Mouse (Mus musculus): Measurements from ENCODE around the gene Cxcr6. TPM values are rescaled to one million over a fixed set of nuclear protein-coding genes. Genes with fewer than 3 reads are reported as not detected.

The Cxcr6 gene
- polyA plus RNA-seq, 1 experiment from 2014 or later: 0.42 TPM

DNA sequence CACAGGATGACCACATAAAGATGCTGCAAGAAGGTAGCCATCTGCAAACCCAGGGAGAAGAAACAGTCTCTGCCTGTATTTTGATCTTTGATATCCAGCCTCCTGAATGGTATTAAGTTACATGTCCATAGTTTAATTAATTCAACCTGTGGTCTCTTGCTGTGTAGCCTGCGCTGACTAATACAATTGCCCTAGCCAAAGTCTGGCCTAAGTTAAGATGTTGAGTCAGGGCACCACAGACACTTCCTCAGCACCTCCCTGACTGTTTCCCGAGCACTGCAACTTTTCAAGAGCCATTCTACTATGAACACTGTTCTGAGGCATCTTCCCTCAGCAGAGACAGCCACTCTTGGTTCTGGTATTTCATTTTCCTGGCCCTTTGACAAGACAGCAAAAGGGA lies 12.3 kb downstream of the Cxcr6 start:
- H3K4me1 ChIP-seq (replicated peaks): 0 out of 2 replicates have a peak, but pooled peaks cover 5% of the 10 kb centered on the region
- no peak overlapping the region for H3K4me2 ChIP-seq
- H3K27me3 ChIP-seq: no peaks in the 10 kb centered on the region
- no peak for ATAC-seq (replicated peaks; ENCODE audit: insufficient number of reproducible peaks, insufficient read depth, low FRiP score, low read depth)
- WGBS: 75% methylated on average over 2 of the region's 2 CpGs
- H3K36me3 ChIP-seq: peaks cover 80% of the 10 kb centered on the region
- H3K4me3 ChIP-seq: no peak overlapping the region
- no peak overlapping the region for H3K9ac ChIP-seq
- no peak overlapping the region for H3K27ac ChIP-seq
- no peaks in the 10 kb centered on the region for H3K9me3 ChIP-seq (replicated peaks)

DNA sequence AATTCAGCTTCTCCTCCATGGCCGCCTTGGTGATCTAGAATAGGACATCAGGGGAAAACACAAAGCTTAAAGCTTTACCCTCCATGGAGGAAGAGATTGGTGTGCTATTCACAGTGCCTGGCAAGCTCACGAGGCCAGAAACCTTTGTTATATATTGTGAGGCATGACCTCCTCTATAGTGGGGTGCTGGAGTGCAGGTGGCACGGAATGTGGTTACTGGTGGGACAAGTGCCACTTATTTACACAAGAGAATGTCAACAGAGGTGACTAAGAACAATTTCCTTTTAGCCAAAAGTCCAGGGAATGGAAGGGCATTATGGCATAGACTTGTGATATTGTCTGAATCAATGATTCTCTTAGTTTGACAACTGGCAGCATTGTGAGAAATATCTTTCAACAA lies 20.4 kb downstream of the Cxcr6 start:
- H3K9me3 ChIP-seq (replicated peaks): no peaks in the 10 kb centered on the region
- ATAC-seq (replicated peaks; ENCODE audit: insufficient number of reproducible peaks, insufficient read depth, low FRiP score, low read depth): no peak
- no peak overlapping the region for H3K4me3 ChIP-seq
- H3K4me1 ChIP-seq (replicated peaks): no peaks in the 10 kb centered on the region
- no peak overlapping the region for H3K4me2 ChIP-seq
- peaks cover 82% of the 10 kb centered on the region for H3K36me3 ChIP-seq
- H3K27ac ChIP-seq: no peak overlapping the region
- 88% methylated on average over 3 of the region's 3 CpGs for WGBS
- no peaks in the 10 kb centered on the region for H3K27me3 ChIP-seq
- no peak overlapping the region for H3K9ac ChIP-seq

DNA sequence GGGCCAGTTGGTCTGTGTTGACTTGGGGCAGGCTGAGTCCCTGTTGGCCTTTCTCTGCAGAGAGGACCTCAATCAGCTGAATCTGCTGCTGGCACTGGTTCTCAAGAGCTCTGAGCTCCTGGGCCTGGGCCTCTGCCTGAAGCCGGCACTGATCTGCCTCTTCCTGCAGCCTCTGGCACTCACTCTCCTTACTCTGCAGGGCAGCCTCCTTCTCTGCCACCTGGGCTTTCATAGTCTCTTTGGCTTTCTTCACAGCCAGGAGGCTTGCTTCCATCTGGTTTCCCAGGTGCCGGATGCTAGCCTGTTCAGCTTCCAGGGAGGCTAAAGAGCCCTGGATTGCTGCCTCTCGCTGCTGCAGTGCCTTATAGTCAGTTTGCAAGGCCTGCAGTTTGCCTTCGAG lies 22.6 kb downstream of the Cxcr6 start:
- Histone ChIP-seq H3K4me3 (no peak overlapping the region), H3K9ac (no peak overlapping the region), H3K27me3 (no peaks in the 10 kb centered on the region), H3K4me2 (no peak overlapping the region), H3K9me3 (replicated peaks) (no peaks in the 10 kb centered on the region), H3K4me1 (replicated peaks) (no peaks in the 10 kb centered on the region), H3K36me3 (peaks cover 65% of the 10 kb centered on the region), H3K27ac (no peak overlapping the region)
- WGBS: 87% methylated on average over 4 of the region's 4 CpGs
- no peak for ATAC-seq (replicated peaks; ENCODE audit: insufficient number of reproducible peaks, insufficient read depth, low FRiP score, low read depth)

DNA sequence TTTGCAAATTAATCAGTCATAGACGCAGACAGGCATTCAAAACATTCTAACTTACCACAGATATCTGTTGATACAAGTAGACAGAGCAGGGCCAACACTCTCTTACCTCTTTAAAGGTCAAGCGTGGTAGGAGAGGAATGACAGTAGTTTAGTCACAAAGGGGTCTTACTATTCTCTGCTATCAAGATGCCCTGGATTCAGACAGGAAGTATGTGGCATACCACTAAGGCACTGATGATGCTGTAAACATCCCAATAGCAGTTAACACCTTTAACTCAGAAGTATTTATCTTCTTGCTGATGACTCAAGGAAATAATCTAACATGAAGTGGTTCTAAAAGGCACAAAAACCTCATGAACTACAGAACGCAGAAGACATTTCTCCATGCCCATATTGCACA lies 29.6 kb downstream of the Cxcr6 start:
- H3K36me3 ChIP-seq: peaks cover 66% of the 10 kb centered on the region
- no peak for ATAC-seq (replicated peaks; ENCODE audit: insufficient number of reproducible peaks, insufficient read depth, low FRiP score, low read depth)

DNA sequence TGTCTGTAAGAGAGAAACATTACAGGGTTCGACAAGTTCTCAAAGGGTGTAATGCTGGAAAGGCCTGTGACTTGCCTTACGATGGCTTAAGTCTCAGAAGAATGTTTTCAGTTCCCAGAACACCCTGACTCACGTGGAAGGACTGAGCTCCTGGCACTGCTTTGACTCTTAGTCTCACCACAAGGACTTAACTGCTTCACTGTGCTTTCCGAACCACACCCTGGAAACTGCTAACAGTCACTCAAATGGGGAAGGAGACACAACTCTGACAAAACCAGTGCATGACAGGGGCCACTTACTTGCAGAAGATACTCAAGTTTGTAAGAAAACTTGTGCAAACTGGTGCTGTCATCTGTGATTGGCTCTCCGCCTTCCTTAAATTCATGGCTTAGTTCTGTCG lies 34.0 kb downstream of the Cxcr6 start:
- H3K4me1 ChIP-seq (replicated peaks): peaks cover 20% of the 10 kb centered on the region
- 86% methylated on average over 6 of the region's 6 CpGs for WGBS
- no peak overlapping the region for H3K9ac ChIP-seq
- no peak overlapping the region for H3K4me2 ChIP-seq
- ATAC-seq (replicated peaks; ENCODE audit: insufficient number of reproducible peaks, insufficient read depth, low FRiP score, low read depth): no peak
- H3K27ac ChIP-seq: no peak overlapping the region
- peaks cover 63% of the 10 kb centered on the region for H3K36me3 ChIP-seq
- H3K27me3 ChIP-seq: no peaks in the 10 kb centered on the region
- no peak overlapping the region for H3K4me3 ChIP-seq
- no peaks in the 10 kb centered on the region for H3K9me3 ChIP-seq (replicated peaks)

More for the DNA sequence above, 29.6 kb downstream of the Cxcr6 start:
- no peak overlapping the region for H3K4me2 ChIP-seq
- H3K27me3 ChIP-seq: no peaks in the 10 kb centered on the region
- H3K4me1 ChIP-seq (replicated peaks): no peaks in the 10 kb centered on the region
- H3K4me3 ChIP-seq: no peak overlapping the region
- no peaks in the 10 kb centered on the region for H3K9me3 ChIP-seq (replicated peaks)
- no peak overlapping the region for H3K9ac ChIP-seq
- 80% methylated on average over 3 of the region's 3 CpGs for WGBS
- no peak overlapping the region for H3K27ac ChIP-seq

DNA sequence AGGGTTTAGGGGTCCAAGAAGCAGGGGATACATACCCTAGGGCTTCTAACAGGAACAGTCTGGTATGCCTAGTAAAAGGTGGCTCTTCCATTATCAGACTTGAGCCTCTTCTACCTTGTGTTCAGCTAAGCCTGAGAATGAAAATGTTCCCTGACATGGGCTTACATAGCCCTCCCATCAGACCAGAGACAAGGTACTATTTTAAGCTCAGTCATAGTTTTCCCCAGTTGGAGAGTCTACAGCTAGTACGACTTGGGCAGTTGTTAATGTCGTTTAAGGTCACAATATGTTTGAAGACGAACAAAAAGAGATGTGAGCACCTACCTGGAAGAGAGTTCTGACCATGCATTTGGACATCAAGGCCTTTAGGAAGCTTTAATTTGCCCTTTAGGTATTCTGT lies 38.2 kb downstream of the Cxcr6 start:
- no peak overlapping the region for H3K9ac ChIP-seq
- no peaks in the 10 kb centered on the region for H3K27me3 ChIP-seq
- ATAC-seq (replicated peaks; ENCODE audit: insufficient number of reproducible peaks, insufficient read depth, low FRiP score, low read depth): peak; percentile 80
- peak overlapping the region; percentile 94 for H3K27ac ChIP-seq
- no peak overlapping the region for H3K4me3 ChIP-seq
- H3K36me3 ChIP-seq: peaks cover 29% of the 10 kb centered on the region
- peak overlapping the region; percentile 40 for H3K4me2 ChIP-seq
- peaks cover 35% of the 10 kb centered on the region for H3K4me1 ChIP-seq (replicated peaks)
- 39% methylated on average over 3 of the region's 3 CpGs for WGBS
- no peaks in the 10 kb centered on the region for H3K9me3 ChIP-seq (replicated peaks)

DNA sequence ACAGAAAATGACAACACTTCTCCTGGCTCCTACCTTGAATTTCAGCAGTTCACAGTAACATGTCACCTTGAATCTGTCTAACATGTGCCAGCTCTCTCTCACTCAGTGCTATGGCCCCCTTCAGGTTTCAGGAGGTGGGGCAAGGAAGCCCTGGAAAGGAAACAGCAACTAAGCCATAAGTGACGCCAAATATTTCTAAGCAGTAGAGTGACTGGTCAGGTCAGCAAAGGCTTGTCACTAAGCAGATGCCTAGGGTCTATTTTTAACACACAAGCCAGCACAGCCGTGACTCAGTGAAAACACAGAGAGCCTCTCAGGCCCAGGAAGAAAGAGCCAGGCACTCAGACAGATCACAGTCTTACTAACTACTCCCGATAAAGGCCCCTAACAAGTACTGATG lies 38.8 kb downstream of the Cxcr6 start:
- ATAC-seq (replicated peaks; ENCODE audit: insufficient number of reproducible peaks, insufficient read depth, low FRiP score, low read depth): peak; percentile 86
- Histone ChIP-seq H3K4me1 (replicated peaks) (peaks cover 42% of the 10 kb centered on the region), H3K9me3 (replicated peaks) (no peaks in the 10 kb centered on the region), H3K36me3 (peaks cover 24% of the 10 kb centered on the region), H3K9ac (no peak overlapping the region), H3K27me3 (no peaks in the 10 kb centered on the region), H3K4me2 (peak overlapping the region; percentile 40), H3K4me3 (no peak overlapping the region), H3K27ac (peak overlapping the region; percentile 94)
- WGBS: 13% methylated on average over 3 of the region's 3 CpGs

DNA sequence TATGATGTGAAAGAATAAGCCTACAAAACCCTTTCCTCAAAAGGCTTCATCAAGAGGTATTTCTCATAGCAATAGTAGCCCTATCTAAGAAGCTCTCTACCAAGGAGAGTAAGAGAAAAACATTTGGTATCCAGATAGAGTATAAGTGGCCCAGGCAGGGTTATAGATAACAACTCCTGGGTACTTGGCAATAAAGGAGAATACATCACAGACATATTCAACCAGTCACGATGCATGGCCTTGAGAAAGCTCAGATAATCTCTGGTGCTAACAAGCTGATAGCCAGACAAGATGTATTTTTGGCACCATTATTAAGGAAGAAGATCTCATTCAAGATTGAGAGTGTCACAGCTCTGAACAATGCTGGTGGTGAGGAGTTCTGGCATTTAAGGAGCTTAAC lies 40.2 kb downstream of the Cxcr6 start:
- H3K4me1 ChIP-seq (replicated peaks): peaks cover 44% of the 10 kb centered on the region
- H3K9ac ChIP-seq: no peak overlapping the region
- no peaks in the 10 kb centered on the region for H3K9me3 ChIP-seq (replicated peaks)
- H3K4me3 ChIP-seq: no peak overlapping the region
- ATAC-seq (replicated peaks; ENCODE audit: insufficient number of reproducible peaks, insufficient read depth, low FRiP score, low read depth): no peak
- H3K4me2 ChIP-seq: no peak overlapping the region
- H3K27me3 ChIP-seq: no peaks in the 10 kb centered on the region
- H3K36me3 ChIP-seq: peaks cover 12% of the 10 kb centered on the region
- 24% methylated on average over 1 of the region's 1 CpGs for WGBS
- H3K27ac ChIP-seq: peak overlapping the region; percentile 94

DNA sequence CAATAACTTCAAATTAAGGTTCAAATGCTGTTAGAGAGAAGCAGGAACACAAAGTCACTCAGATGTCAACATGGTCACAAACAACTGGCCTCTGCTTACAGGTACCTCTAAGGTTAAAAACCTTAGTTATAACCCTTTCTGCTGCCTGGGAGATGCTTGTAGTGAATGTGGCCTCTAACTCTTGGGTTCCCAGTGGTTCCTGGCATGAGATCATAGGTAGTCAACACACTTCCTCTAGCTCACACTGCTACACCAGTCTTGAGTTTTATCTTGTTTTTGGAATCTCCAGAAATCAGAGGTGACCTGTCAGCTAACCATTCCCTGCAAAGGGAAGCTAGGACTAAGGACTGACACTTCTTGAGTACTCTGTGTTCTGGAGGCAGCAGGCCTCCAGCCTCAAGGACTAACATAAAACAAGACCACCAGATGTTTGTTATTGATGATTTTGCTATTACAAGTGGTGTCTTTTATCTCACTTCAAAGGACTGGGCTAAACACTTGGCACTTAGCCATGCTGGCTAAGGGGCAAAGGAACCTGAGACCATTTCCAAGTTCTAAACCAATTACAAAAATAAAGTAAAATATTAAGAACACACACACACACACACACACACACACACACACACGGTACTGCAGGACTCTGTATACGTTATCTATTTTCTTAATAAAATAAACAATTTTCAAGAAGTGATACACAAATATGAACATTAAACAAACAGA lies 43.9 kb downstream of the Cxcr6 start:
- no peak for ATAC-seq (replicated peaks; ENCODE audit: insufficient number of reproducible peaks, insufficient read depth, low FRiP score, low read depth)
- Histone ChIP-seq H3K27ac (peak overlapping the region; percentile 96), H3K4me3 (peak overlapping the region; percentile 86), H3K36me3 (no peaks in the 10 kb centered on the region), H3K9ac (0 out of 2 replicates have a peak overlapping the region, but pooled peaks have one; percentile 87), H3K9me3 (replicated peaks) (no peaks in the 10 kb centered on the region), H3K4me1 (replicated peaks) (peaks cover 27% of the 10 kb centered on the region), H3K4me2 (peak overlapping the region; percentile 75), H3K27me3 (no peaks in the 10 kb centered on the region)
- 44% methylated on average over 2 of the region's 2 CpGs for WGBS

DNA sequence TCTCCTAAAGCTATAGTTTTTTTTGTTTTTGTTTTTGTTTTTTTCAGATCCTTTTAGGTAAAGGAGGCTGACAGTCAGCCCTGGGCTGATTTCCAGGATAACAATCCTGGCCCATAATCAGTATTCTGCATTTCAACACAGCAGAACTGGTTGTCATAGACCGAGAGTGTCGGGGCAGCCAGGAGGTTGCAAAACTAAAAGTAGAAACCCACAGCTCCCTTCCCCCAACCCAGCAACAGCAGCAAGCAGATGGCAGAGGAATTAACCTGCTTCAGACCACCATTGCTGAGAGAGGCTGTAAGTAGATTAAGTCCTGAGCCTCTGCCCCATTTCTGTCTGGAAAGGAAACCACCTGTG lies 44.4 kb downstream of the Cxcr6 start:
- peaks cover 23% of the 10 kb centered on the region for H3K4me1 ChIP-seq (replicated peaks)
- H3K4me3 ChIP-seq: peak overlapping the region; percentile 86
- no peaks in the 10 kb centered on the region for H3K36me3 ChIP-seq
- peak overlapping the region; percentile 96 for H3K27ac ChIP-seq
- no peaks in the 10 kb centered on the region for H3K27me3 ChIP-seq
- 2% methylated on average over 2 of the region's 2 CpGs for WGBS
- no peaks in the 10 kb centered on the region for H3K9me3 ChIP-seq (replicated peaks)
- H3K4me2 ChIP-seq: peak overlapping the region; percentile 75
- no peak for ATAC-seq (replicated peaks; ENCODE audit: insufficient number of reproducible peaks, insufficient read depth, low FRiP score, low read depth)
- H3K9ac ChIP-seq: peak overlapping the region; percentile 87

DNA sequence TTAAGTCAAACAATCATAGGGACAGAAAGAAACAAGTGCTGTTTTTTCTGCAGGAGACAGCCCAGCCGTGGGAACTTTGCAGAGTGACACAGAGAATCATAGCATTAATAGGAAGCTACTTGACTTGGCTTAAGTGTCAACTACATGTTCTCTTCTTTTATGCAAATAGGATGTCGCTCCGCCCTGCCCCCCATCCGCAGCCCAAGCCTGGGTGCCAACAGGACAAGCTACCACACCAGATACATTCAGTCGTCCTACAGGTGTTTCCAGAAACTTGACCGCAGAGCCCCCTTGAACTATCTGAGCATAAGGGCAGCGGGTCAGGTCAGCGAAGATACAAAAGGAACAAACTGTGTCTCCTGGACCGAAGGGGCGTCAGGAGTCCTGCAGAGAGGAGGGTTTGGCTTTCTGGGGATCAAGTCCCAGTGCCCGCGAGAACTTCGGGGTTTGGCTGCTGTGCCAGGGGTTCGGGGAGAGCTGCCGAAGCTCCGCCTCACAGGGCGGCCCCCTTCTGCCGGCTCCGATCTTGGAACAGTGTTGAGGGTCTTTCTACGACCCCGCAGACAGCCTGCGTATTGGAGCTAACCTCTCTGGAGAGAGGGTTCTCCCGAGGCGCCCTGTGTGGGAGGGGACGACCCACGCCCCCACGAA lies 44.9 kb downstream of the Cxcr6 start:
- H3K36me3 ChIP-seq: no peaks in the 10 kb centered on the region
- no peaks in the 10 kb centered on the region for H3K9me3 ChIP-seq (replicated peaks)
- peaks cover 18% of the 10 kb centered on the region for H3K4me1 ChIP-seq (replicated peaks)
- peak overlapping the region; percentile 86 for H3K4me3 ChIP-seq
- H3K9ac ChIP-seq: peak overlapping the region; percentile 87
- peak; percentile 65 for ATAC-seq (replicated peaks; ENCODE audit: insufficient number of reproducible peaks, insufficient read depth, low FRiP score, low read depth)
- WGBS: under 1% methylated on average over 27 of the region's 27 CpGs
- no peaks in the 10 kb centered on the region for H3K27me3 ChIP-seq
- peak overlapping the region; percentile 96 for H3K27ac ChIP-seq
- peak overlapping the region; percentile 75 for H3K4me2 ChIP-seq

Data from heart, embryonic 15.5 days (tissue).